Mouse (Mus musculus) intestine, postnatal 0 days (tissue): ENCODE data around the gene Bcl2. TPM values are rescaled to one million over a fixed set of nuclear protein-coding genes. Genes with fewer than 3 reads are reported as not detected.

ENCODE experiments used
- ATAC-seq: fragments of 200-750 bp; cut with Nextera tagmentation; 2 replicates; pipeline ENCODE4 v1.8.0; 2017; ENCODE audit warnings: mild to moderate bottlenecking, moderate TSS enrichment, moderate library complexity
- H3K27ac ChIP-seq: fragments of 300-500 bp; sonication (generic); 2 replicates; pipeline ENCODE4 v1.5.1; 2014; ENCODE audit warnings: mild to moderate bottlenecking, low read depth, low read length, moderate library complexity
- H3K27me3 ChIP-seq: fragments of 300-500 bp; sonication (generic); replicated peaks from 2 replicates; pipeline ENCODE4 v1.6.1; 2014; ENCODE audit warnings: low read length, mixed read lengths; ENCODE audit not compliant: control insufficient read depth, insufficient read depth
- H3K36me3 ChIP-seq: fragments of 300-500 bp; sonication (generic); 2 replicates; pipeline ENCODE4 v1.6.1; 2014; ENCODE audit warnings: mild to moderate bottlenecking, moderate library complexity; ENCODE audit not compliant: control insufficient read depth, insufficient read depth
- H3K4me1 ChIP-seq: fragments of 300-500 bp; sonication (generic); replicated peaks from 2 replicates; pipeline ENCODE4 v1.6.1; 2014; ENCODE audit warnings: antibody characterized with exemption, low read length, mixed read lengths; ENCODE audit not compliant: control insufficient read depth, insufficient read depth
- H3K4me2 ChIP-seq: fragments of 300-500 bp; sonication (generic); replicated peaks from 2 replicates; pipeline ENCODE4 v1.6.1; 2014; ENCODE audit warnings: low read depth, mild to moderate bottlenecking, moderate library complexity
- H3K4me3 ChIP-seq: fragments of 300-500 bp; sonication (generic); 2 replicates; pipeline ENCODE4 v1.5.1; 2014; ENCODE audit warnings: low read depth, low read length
- H3K9ac ChIP-seq: fragments of 300-500 bp; sonication (generic); 2 replicates; pipeline ENCODE4 v1.6.1; 2014; ENCODE audit warnings: mild to moderate bottlenecking, low read depth, low read length
- H3K9me3 ChIP-seq: fragments of 300-500 bp; sonication (generic); 2 replicates; pipeline ENCODE4 v1.6.1; 2016; ENCODE audit warnings: mixed run types; ENCODE audit not compliant: control insufficient read depth
- CTCF ChIP-seq: sonication (generic); IDR thresholded peaks from 2 replicates; pipeline ENCODE4 v1.5.1; 2016; ENCODE audit warnings: low read depth, mild to moderate bottlenecking, control low read depth, antibody characterized with exemption, moderate library complexity
- WGBS: fragments of 180-500 bp; shearing (Covaris S2); extraction: QIAGEN DNeasy Blood & Tissue Kit; methylation state at CpG from one replicate; pipeline ENCODE4 v1.1.7; 2014; 5-methylcytosine and 5-hydroxymethylcytosine counted together
- polyA plus RNA-seq: library from polyadenylated mRNA; unstranded; fragments of >200 nt; fragmentation: Nextera tagmentation; extraction: Ambion mirVana; gene quantifications from 2 replicates; pipeline ENCODE4 v1.2.1, GENCODE M21; 2015

Bcl2 gene
- polyA plus RNA-seq, 1 experiment from 2014 or later = 3.4 TPM

GRCm38 (mm10) chr1:106658293-106658847, 55.7 kb downstream of the Bcl2 start:
- no peaks in the 10 kb centered on the region for H3K4me1 ChIP-seq
- ATAC-seq = no peak
- 76% methylated on average over 4 of the region's 5 CpGs for WGBS
- H3K27me3 ChIP-seq = no peaks in the 10 kb centered on the region
- no peak for TF ChIP-seq CTCF
- no peak overlapping the region for H3K9ac ChIP-seq
- H3K36me3 ChIP-seq = no peaks in the 10 kb centered on the region
- no peak overlapping the region for H3K4me3 ChIP-seq
- no peak overlapping the region for H3K4me2 ChIP-seq
- no peaks in the 10 kb centered on the region for H3K9me3 ChIP-seq
- no peak overlapping the region for H3K27ac ChIP-seq

GRCm38 (mm10) chr1:106656207-106656738, 57.8 kb downstream of the Bcl2 start:
- no peak for ATAC-seq
- 79% methylated on average over 5 of the region's 5 CpGs for WGBS

GRCm38 (mm10) chr1:106654254-106654653, 59.8 kb downstream of the Bcl2 start:
- no peak overlapping the region for H3K27ac ChIP-seq

More at GRCm38 (mm10) chr1:106656207-106656738, 57.8 kb downstream of the Bcl2 start:
- no peak overlapping the region for H3K9ac ChIP-seq
- H3K36me3 ChIP-seq = no peaks in the 10 kb centered on the region
- no peak overlapping the region for H3K4me2 ChIP-seq
- H3K27me3 ChIP-seq = no peaks in the 10 kb centered on the region
- H3K4me3 ChIP-seq = no peak overlapping the region
- H3K4me1 ChIP-seq = no peaks in the 10 kb centered on the region
- H3K27ac ChIP-seq = no peak overlapping the region
- no peak for TF ChIP-seq CTCF
- H3K9me3 ChIP-seq = no peaks in the 10 kb centered on the region

GRCm38 (mm10) chr1:106653441-106653860, 60.6 kb downstream of the Bcl2 start:
- no peaks in the 10 kb centered on the region for H3K36me3 ChIP-seq
- no peaks in the 10 kb centered on the region for H3K27me3 ChIP-seq
- TF ChIP-seq CTCF = no peak
- H3K9ac ChIP-seq = no peak overlapping the region
- no peak overlapping the region for H3K4me2 ChIP-seq
- ATAC-seq = no peak
- H3K9me3 ChIP-seq = no peaks in the 10 kb centered on the region
- no peak overlapping the region for H3K27ac ChIP-seq
- no peaks in the 10 kb centered on the region for H3K4me1 ChIP-seq
- no peak overlapping the region for H3K4me3 ChIP-seq
- 58% methylated on average over 4 of the region's 4 CpGs for WGBS

More at GRCm38 (mm10) chr1:106654254-106654653, 59.8 kb downstream of the Bcl2 start:
- WGBS = 91% methylated on average over 6 of the region's 6 CpGs
- H3K4me1 ChIP-seq = no peaks in the 10 kb centered on the region
- no peak overlapping the region for H3K4me2 ChIP-seq
- H3K9ac ChIP-seq = no peak overlapping the region
- no peaks in the 10 kb centered on the region for H3K27me3 ChIP-seq
- TF ChIP-seq CTCF = no peak
- H3K36me3 ChIP-seq = no peaks in the 10 kb centered on the region
- H3K4me3 ChIP-seq = no peak overlapping the region
- ATAC-seq = no peak
- H3K9me3 ChIP-seq = no peaks in the 10 kb centered on the region

GRCm38 (mm10) chr1:106651211-106651610, 62.9 kb downstream of the Bcl2 start:
- WGBS = 51% methylated on average over 7 of the region's 7 CpGs
- TF ChIP-seq CTCF = no peak
- H3K9me3 ChIP-seq = no peaks in the 10 kb centered on the region
- no peak overlapping the region for H3K4me2 ChIP-seq
- H3K27ac ChIP-seq = no peak overlapping the region
- no peaks in the 10 kb centered on the region for H3K4me1 ChIP-seq
- no peaks in the 10 kb centered on the region for H3K36me3 ChIP-seq
- no peaks in the 10 kb centered on the region for H3K27me3 ChIP-seq
- H3K9ac ChIP-seq = no peak overlapping the region
- no peak overlapping the region for H3K4me3 ChIP-seq
- ATAC-seq = no peak

- H3K4me2 ChIP-seq = no peak overlapping the region
- 92% methylated on average over 4 of the region's 4 CpGs for WGBS
- H3K27me3 ChIP-seq = no peaks in the 10 kb centered on the region
- no peak for TF ChIP-seq CTCF
- no peak overlapping the region for H3K27ac ChIP-seq
- H3K9ac ChIP-seq = no peak overlapping the region
- H3K4me3 ChIP-seq = no peak overlapping the region
- no peaks in the 10 kb centered on the region for H3K4me1 ChIP-seq
- no peak for ATAC-seq
- no peaks in the 10 kb centered on the region for H3K9me3 ChIP-seq
- H3K36me3 ChIP-seq = no peaks in the 10 kb centered on the region
Measured at GRCm38 (mm10) chr1:106650427-106650826, 63.6 kb downstream of the Bcl2 start.
